Mouse (Mus musculus) urinary bladder, postnatal 10 days (tissue): ENCODE data around the gene Adap1.

Experiments used
- DNase-seq: peaks from one replicate; pipeline ENCODE4 v3.0.0; 2022; ENCODE audit warnings: low spot score

Gene Adap1

GRCm38 (mm10) chr5:139286142-139286941 is 39.1 kb downstream of the Adap1 start:
- no peak for DNase-seq

DNA sequence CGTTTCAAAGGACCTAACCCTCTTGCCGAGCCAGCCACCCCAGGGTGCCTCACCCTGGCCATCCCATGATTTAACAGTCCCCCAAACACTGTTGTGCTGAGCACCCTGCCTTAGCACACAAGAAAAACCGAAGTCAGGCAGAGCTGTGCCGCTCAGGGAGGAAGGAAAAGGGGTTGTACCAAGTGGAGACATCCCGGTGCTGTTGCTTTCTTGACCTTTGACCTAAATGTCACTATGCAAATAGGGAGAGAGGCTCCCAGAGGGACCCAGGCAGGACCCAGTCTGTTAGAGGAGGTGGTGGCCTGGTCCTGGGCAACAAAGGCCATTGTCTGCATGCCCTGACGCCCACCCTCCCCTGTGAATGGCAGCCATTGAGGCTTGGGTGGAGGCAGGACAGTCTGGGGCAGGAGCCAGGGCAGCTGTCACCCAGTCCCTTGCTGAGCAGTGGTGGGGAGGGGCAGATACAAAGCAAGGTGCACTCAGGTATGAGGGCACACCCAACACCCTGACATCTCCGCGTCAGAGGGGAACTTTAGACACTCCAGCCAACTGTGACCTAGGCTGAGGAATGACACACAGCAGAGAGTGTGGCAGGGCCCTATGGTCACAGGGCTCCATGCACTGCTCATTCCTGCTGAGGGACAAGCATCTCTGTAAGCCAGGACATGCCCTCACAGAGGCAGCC is 39.9 kb downstream of the Adap1 start:
- DNase-seq = no peak

- no peak for DNase-seq
Observed at GRCm38 (mm10) chr5:139283460-139284180, 41.8 kb downstream of the Adap1 start.

GRCm38 (mm10) chr5:139282191-139282590 is 43.2 kb downstream of the Adap1 start:
- DNase-seq = peak; percentile 78

DNA sequence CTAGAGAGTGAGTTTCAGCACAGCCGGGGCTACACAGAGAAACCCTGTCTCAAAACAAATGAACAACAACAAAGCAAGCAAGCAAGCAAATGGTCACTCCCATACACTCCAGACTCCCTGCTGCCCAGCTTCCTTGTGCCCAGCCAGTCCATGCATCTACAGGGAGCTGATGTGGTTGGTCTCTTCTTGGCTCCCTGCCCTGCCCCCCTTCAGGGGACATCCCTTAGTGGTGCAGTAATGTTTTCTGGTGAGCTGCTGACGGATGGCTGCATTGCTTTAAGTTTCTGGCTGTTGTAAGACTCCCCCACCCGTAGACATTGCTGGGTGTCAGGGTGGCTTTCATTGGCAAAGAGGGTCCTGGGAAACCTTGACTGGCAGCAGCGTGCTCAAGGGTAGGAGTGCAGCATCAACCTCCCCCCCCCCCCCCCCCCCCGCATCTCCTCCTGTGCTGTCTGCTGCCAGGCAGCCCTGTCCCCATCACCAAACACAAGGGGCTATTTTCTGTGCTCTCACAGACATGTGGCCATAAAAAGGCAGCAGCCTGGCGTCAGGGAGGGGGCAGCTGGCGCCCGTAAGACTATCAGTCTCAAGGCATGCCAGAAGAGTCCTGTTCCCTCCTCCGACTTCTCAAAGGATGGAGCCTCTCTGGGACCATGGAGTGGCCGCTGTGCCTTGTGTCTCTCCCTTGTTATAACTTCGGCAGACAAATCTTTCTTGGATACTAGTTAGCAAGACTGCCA is 43.9 kb downstream of the Adap1 start:
- no peak for DNase-seq

- no peak for DNase-seq
Observed at GRCm38 (mm10) chr5:139277287-139277686, 48.1 kb downstream of the Adap1 start.

- no peak for DNase-seq
Observed at GRCm38 (mm10) chr5:139271994-139272554, 53.3 kb downstream of the Adap1 start.

GRCm38 (mm10) chr5:139270806-139271521 is 54.5 kb downstream of the Adap1 start:
- DNase-seq = no peak

- no peak for DNase-seq
Observed at GRCm38 (mm10) chr5:139267661-139268060, 57.8 kb downstream of the Adap1 start.

- no peak for DNase-seq
Observed at GRCm38 (mm10) chr5:139261403-139261802, 64.0 kb downstream of the Adap1 start.

- DNase-seq = no peak
Observed at GRCm38 (mm10) chr5:139259853-139260252, 65.6 kb downstream of the Adap1 start.

- DNase-seq = no peak
Observed at GRCm38 (mm10) chr5:139258371-139259035, 66.9 kb downstream of the Adap1 start.

DNA sequence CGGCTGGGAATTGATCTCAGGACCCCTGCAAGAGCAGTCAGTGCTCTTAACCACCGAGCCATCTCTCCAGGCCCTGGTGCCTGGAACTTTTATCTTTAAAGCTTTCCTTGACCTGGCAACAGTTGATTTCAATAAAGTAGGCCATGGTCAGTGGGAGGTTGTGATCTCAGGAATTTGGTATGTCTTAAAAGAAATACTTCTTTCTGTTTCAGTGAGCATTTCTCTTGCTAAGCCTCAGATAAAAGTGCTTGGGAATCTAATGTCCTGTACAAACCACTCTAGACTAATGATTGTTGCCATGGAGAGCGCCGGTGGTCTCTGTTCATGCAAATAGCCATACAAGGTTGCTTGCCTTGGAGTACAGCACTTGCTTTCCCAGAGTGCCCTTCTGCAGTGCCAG is 67.6 kb downstream of the Adap1 start:
- no peak for DNase-seq

- no peak for DNase-seq
Observed at GRCm38 (mm10) chr5:139257265-139257664, 68.2 kb downstream of the Adap1 start.

- no peak for DNase-seq
Observed at GRCm38 (mm10) chr5:139256211-139256765, 69.1 kb downstream of the Adap1 start.

DNA sequence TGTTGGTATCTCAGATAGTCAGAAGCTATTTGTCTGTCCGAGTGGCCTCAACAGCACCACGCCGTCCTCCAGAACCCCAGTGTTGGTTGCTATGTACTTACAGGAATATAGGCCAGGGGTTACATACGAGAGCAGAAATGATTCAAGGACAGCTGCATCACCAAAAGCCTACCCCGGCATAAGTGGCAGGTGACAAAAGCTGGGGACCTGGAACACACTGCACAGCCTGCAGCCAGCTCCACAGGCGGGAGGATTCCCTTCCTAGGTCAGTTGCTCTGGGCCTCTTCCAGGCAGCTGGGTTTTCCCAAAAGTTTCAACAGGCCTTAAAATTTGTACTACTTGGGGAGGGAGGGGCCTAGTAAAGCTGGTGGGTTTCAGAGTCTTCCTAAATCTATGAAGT is 69.6 kb downstream of the Adap1 start:
- DNase-seq = no peak

- DNase-seq = no peak
Observed at GRCm38 (mm10) chr5:139254938-139255337, 70.5 kb downstream of the Adap1 start.

GRCm38 (mm10) chr5:139253301-139253741 is 72.1 kb downstream of the Adap1 start:
- DNase-seq = no peak

- no peak for DNase-seq
Observed at GRCm38 (mm10) chr5:139252910-139253245, 72.5 kb downstream of the Adap1 start.
